Mouse (Mus musculus): ENCODE measurements around the gene Plce1. TPM values are rescaled to one million over a fixed set of nuclear protein-coding genes. Genes with fewer than 3 reads are reported as not detected.
A peak's percentile ranks its signal among the peaks of the same experiment; 100 is the strongest.

Plce1 gene
- polyA plus RNA-seq, 1 experiment from 2014 or later: 4.3 TPM

DNA sequence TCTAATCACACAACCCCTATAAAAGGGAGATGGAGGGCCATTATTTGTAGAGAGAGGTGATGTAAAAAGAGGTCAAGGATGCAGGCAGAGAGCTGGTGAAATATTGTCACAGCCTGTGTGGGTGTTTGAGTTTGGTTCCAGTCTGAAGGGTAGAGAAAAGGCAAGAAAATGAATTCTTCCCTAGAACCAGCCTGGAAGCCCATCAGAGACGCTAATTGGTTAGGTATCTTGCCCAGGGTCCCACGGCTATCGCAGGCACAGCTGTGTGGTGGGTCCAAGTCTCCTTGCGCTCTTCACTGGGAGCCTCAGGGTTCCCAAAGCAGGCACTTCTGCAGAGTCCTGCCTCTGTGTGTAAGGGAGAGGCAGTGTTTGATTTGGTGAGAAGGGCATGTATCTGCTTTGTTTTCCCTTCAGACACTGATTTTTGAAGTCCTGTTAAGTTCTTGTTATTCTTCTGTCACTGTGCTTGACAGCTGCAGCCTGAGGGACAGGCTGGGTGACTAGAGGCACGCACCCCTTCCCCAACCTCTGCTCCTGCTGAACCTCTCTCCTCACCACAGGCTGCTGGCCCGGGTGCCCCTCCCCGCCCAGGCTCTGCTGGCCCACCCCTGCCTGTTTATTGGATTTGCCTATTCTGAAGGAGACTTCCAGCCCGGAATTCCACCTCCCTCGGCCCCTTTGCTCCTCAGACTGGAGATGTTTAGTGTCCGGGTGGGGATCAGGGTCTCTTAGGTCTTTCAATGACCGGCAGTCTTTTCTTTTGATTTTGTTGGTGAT lies 5.1 kb downstream of the Plce1 start:
- 11% methylated on average over 11 of the region's 11 CpGs for WGBS
- Histone ChIP-seq H3K4me2 (no peak overlapping the region), H3K9ac (ENCODE audit: low read length) (no peak overlapping the region), H3K9me3 (ENCODE audit: control insufficient read depth, low read length) (no peaks in the 10 kb centered on the region), H3K4me1 (ENCODE audit: control insufficient read depth, insufficient read depth, low read length) (peaks cover 30% of the 10 kb centered on the region), H3K27ac (ENCODE audit: low read depth, low read length) (no peak overlapping the region), H3K4me3 (ENCODE audit: low read depth, low read length) (no peak overlapping the region), H3K27me3 (ENCODE audit: control insufficient read depth, insufficient read depth, low read length) (peaks cover 15% of the 10 kb centered on the region; the same call in 1 of the 2 replicates), H3K36me3 (ENCODE audit: control insufficient read depth, insufficient read depth, low read length) (no peaks in the 10 kb centered on the region)
- ATAC-seq (ENCODE audit: low FRiP score): peak; percentile 38; the same call in 1 of the 2 replicates
- peak; percentile 88 for DNase-seq (ENCODE audit: low spot score, missing footprints)

DNA sequence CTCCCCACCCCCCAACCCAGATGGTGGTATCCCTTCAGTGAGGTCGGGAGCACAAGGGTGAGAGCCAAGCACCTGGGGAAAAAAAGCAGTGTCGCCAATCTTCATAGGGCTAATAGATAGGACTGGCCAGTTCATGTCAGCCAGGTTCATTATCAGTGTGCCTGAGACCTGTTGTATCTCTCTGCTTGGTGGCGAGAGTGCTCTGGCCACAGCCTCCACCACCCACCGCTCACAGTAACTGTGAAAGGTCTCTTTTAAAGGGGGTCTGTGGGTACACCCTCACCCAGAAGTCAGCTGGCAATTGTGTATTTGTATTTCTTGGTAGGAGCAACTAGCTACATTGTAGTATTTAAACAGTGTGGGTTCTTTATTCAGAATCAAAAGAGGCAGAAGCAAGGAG lies 6.6 kb downstream of the Plce1 start:
- no peak for DNase-seq (ENCODE audit: low spot score, missing footprints)
- H3K27me3 ChIP-seq (ENCODE audit: control insufficient read depth, insufficient read depth, low read length): peaks cover 15% of the 10 kb centered on the region; the same call in 1 of the 2 replicates
- peak; percentile 64 for ATAC-seq (ENCODE audit: low FRiP score)
- H3K27ac ChIP-seq (ENCODE audit: low read depth, low read length): peak overlapping the region; percentile 26; the same call in 1 of the 2 replicates
- H3K4me1 ChIP-seq (ENCODE audit: control insufficient read depth, insufficient read depth, low read length): peaks cover 25% of the 10 kb centered on the region
- H3K9ac ChIP-seq (ENCODE audit: low read length): no peak overlapping the region
- H3K4me3 ChIP-seq (ENCODE audit: low read depth, low read length): no peak overlapping the region
- H3K9me3 ChIP-seq (ENCODE audit: control insufficient read depth, low read length): no peaks in the 10 kb centered on the region
- WGBS: 14% methylated on average over 4 of the region's 4 CpGs
- no peaks in the 10 kb centered on the region for H3K36me3 ChIP-seq (ENCODE audit: control insufficient read depth, insufficient read depth, low read length)
- H3K4me2 ChIP-seq: no peak overlapping the region

DNA sequence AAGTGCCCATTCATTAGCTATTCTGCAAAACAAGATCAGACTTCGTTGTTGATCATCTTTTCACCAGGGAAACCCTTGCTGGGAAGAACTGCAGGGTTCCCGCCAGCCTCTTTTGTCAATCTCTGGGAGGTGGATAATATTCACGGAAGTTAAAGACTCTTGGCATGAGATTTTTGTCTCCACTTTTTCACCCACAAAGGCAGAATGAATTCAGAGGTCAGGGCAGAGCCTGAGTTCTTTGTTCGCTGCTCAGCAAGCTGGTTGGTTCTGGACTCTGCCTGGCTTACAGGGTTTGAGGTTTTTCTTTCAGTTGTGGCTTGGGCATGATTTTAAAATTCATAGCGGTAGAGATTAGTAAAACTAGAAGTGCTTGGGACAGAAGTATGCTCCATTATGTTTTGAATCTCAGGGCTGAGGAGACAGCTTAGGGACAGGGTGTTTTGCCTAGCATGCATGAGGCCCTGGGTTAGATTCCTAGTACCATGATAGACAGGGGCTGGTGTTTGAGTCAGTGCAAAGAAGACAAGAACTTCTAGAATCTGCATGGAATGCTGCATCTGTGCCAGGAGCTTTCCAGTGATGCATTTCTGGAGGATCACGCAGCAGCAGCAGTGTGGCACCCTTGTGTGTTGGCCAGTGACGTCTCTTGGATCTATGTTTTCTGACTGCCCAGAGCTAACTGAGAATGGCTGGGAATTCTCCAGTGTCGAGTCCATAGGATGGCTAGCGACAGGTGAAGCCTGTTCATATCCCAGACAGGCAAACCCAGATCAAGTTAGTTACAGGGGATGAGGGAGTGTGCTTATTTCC lies 7.4 kb downstream of the Plce1 start:
- H3K4me2 ChIP-seq: no peak overlapping the region
- peaks cover 23% of the 10 kb centered on the region for H3K4me1 ChIP-seq (ENCODE audit: control insufficient read depth, insufficient read depth, low read length)
- H3K9me3 ChIP-seq (ENCODE audit: control insufficient read depth, low read length): no peaks in the 10 kb centered on the region
- H3K27ac ChIP-seq (ENCODE audit: low read depth, low read length): no peak overlapping the region; the same call in 1 of the 2 replicates
- WGBS: 28% methylated on average over 9 of the region's 9 CpGs
- no peak overlapping the region for H3K9ac ChIP-seq (ENCODE audit: low read length)
- H3K4me3 ChIP-seq (ENCODE audit: low read depth, low read length): no peak overlapping the region
- DNase-seq (ENCODE audit: low spot score, missing footprints) (peak; percentile 92), ATAC-seq (ENCODE audit: low FRiP score) (peak; percentile 86)
- peaks cover 10% of the 10 kb centered on the region; the same call in 1 of the 2 replicates for H3K27me3 ChIP-seq (ENCODE audit: control insufficient read depth, insufficient read depth, low read length)
- no peaks in the 10 kb centered on the region for H3K36me3 ChIP-seq (ENCODE audit: control insufficient read depth, insufficient read depth, low read length)

DNA sequence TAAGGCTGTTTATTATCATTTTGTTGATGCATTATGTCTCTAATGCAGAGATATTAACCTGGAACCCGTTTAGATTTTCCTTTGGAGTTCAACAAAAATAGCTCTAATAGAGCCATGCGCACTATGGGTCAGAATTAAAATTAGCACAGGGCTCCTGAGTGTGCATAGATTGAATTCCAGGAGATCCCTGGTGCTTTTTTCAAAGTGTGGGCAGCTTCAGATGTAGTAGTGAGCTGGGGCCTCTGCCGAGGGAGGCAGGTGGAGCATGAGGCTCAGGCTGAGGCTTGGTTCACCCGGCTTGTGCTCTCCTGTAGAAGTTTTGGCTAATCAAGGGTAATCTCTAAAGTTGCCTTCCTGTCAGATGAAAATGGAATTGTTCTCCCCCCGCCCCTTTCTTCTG lies 17.3 kb downstream of the Plce1 start:
- ATAC-seq (ENCODE audit: low FRiP score): no peak
- no peaks in the 10 kb centered on the region for H3K27me3 ChIP-seq (ENCODE audit: control insufficient read depth, insufficient read depth, low read length)
- H3K9me3 ChIP-seq (ENCODE audit: control insufficient read depth, low read length): no peaks in the 10 kb centered on the region; the same call in 1 of the 2 replicates

DNA sequence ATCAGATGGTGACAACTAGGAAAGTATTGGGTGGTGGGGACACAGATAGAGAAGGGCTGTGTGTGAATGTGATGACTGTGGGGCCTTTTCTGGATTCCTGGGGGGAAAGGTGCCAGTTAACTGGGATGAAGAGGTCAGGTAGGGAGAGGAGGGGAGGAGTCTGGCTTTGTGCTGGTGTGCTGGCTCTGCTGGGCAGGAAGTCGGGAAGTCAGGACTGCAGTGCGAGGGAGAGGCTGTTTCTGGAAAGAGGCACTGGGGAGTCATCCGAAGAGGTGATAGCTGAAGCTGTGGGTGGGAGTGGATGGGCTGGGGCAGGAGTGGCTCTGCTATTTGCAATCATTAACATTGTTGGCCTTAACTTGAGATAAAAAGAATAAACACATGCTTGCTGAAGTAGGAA lies 23.7 kb downstream of the Plce1 start:
- ATAC-seq (ENCODE audit: low FRiP score): no peak
- WGBS: 71% methylated on average over 3 of the region's 3 CpGs

More for the DNA sequence above, 17.3 kb downstream of the Plce1 start:
- Histone ChIP-seq H3K4me3 (ENCODE audit: low read depth, low read length) (no peak overlapping the region), H3K4me1 (ENCODE audit: control insufficient read depth, insufficient read depth, low read length) (no peaks in the 10 kb centered on the region), H3K27ac (ENCODE audit: low read depth, low read length) (no peak overlapping the region), H3K4me2 (no peak overlapping the region), H3K36me3 (ENCODE audit: control insufficient read depth, insufficient read depth, low read length) (no peaks in the 10 kb centered on the region), H3K9ac (ENCODE audit: low read length) (no peak overlapping the region)
- DNase-seq (ENCODE audit: low spot score, missing footprints): no peak
- 82% methylated on average over 5 of the region's 5 CpGs for WGBS

DNA sequence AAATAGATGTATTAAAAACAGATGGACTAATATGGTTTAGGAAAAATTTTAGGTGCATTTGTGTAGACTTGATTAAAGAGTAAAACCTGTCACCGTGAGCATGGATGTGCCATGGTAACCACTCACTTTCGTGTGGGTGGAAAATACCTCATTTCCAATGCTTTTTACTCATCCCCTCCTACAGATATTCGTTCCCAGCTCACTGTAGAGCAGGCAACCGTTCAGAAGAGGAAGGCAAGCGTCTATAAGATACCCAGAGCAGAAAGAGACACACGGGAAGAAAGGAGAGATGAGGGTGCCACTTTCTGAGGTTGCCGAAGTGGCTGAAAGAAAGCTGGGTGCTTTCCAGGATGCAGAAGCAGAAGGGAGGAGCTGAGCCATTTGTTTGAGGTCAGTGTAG lies 25.2 kb downstream of the Plce1 start:
- DNase-seq (ENCODE audit: low spot score, missing footprints) (no peak), ATAC-seq (ENCODE audit: low FRiP score) (no peak)
- H3K4me3 ChIP-seq (ENCODE audit: low read depth, low read length): no peak overlapping the region
- H3K27ac ChIP-seq (ENCODE audit: low read depth, low read length): no peak overlapping the region
- 91% methylated on average over 7 of the region's 7 CpGs for WGBS
- no peaks in the 10 kb centered on the region for H3K4me1 ChIP-seq (ENCODE audit: control insufficient read depth, insufficient read depth, low read length)
- no peaks in the 10 kb centered on the region for H3K27me3 ChIP-seq (ENCODE audit: control insufficient read depth, insufficient read depth, low read length)
- H3K9me3 ChIP-seq (ENCODE audit: control insufficient read depth, low read length): no peaks in the 10 kb centered on the region
- no peak overlapping the region for H3K9ac ChIP-seq (ENCODE audit: low read length)
- no peaks in the 10 kb centered on the region for H3K36me3 ChIP-seq (ENCODE audit: control insufficient read depth, insufficient read depth, low read length)
- no peak overlapping the region for H3K4me2 ChIP-seq

More for the DNA sequence above, 23.7 kb downstream of the Plce1 start:
- Histone ChIP-seq H3K9me3 (ENCODE audit: control insufficient read depth, low read length) (no peaks in the 10 kb centered on the region; the same call in 1 of the 2 replicates), H3K4me2 (no peak overlapping the region), H3K4me1 (ENCODE audit: control insufficient read depth, insufficient read depth, low read length) (no peaks in the 10 kb centered on the region), H3K27ac (ENCODE audit: low read depth, low read length) (no peak overlapping the region), H3K4me3 (ENCODE audit: low read depth, low read length) (no peak overlapping the region), H3K9ac (ENCODE audit: low read length) (no peak overlapping the region), H3K36me3 (ENCODE audit: control insufficient read depth, insufficient read depth, low read length) (no peaks in the 10 kb centered on the region), H3K27me3 (ENCODE audit: control insufficient read depth, insufficient read depth, low read length) (no peaks in the 10 kb centered on the region)
- no peak for DNase-seq (ENCODE audit: low spot score, missing footprints)

DNA sequence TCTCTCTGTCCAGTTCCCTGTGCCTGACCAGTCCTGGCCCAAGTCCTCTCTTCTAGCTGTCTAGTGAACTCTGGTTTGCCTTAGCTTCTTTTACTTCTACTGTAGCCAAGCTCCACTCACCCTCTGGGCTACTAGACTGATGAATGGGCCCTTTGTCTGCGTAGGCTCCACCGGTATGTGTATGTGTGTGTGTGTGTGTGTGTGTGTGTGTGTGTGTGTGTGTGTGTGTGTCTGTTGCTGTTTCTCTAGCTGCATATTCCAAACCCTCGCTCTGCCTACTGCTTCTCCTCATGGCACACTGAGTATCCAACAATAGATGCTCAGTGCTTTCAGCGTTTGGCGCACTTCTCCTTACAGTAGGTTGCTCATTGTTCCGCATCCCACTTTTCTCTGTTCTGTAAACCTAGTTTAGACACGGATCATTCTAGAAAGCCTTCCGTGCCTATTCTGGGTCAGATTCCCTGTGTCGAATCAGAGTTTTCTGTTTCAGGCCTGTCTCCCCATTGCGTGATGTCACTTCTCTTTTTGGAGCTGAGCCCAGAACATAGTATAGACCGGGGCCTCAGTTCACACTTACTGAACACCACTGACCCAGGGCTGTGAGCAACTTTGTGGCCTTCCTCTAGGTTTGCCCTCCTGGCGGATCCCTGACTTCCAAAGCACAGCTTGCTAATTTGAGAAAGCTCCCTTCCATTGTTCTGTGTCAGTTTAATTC lies 26.5 kb downstream of the Plce1 start:
- 87% methylated on average over 12 of the region's 12 CpGs for WGBS
- Histone ChIP-seq H3K36me3 (ENCODE audit: control insufficient read depth, insufficient read depth, low read length) (no peaks in the 10 kb centered on the region), H3K4me1 (ENCODE audit: control insufficient read depth, insufficient read depth, low read length) (no peaks in the 10 kb centered on the region), H3K27ac (ENCODE audit: low read depth, low read length) (no peak overlapping the region), H3K9me3 (ENCODE audit: control insufficient read depth, low read length) (no peaks in the 10 kb centered on the region), H3K27me3 (ENCODE audit: control insufficient read depth, insufficient read depth, low read length) (no peaks in the 10 kb centered on the region), H3K4me2 (no peak overlapping the region), H3K9ac (ENCODE audit: low read length) (no peak overlapping the region), H3K4me3 (ENCODE audit: low read depth, low read length) (no peak overlapping the region)
- ATAC-seq (ENCODE audit: low FRiP score): no peak
- no peak for DNase-seq (ENCODE audit: low spot score, missing footprints)

DNA sequence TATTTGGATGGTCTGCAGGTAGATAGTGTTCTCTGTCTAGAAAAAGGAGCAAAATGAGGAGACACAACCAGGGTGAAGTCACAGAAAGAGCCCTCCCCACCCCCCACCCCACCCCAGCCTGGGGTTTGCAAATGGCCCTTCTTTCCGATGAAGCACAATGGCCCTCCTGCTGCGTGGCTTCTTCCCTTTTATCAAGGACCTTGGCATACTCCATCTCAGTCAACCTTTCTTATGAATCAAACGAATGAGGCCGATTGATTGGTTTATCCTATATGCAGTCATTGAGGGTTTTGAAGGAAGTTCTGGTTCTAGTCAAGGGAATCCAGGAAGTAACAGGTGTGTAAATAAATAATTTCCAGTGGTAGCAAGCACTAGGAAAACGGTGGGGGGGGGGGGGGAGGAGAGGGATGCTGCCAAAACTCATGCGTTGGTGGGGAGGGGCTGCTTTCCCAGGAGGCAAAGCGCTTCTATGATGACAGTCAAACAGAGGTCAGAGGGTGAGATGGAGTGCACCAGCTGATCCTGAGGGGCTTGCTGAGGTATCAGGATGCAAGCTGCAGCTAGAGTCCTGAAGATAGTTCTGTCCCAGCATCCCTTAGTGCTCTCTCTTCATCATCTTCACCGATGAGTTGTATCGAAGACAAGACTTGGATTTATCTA lies 27.2 kb downstream of the Plce1 start:
- no peak overlapping the region for H3K4me3 ChIP-seq (ENCODE audit: low read depth, low read length)
- WGBS: 71% methylated on average over 9 of the region's 9 CpGs

More for the DNA sequence above, 27.2 kb downstream of the Plce1 start:
- no peaks in the 10 kb centered on the region for H3K27me3 ChIP-seq (ENCODE audit: control insufficient read depth, insufficient read depth, low read length)
- no peak overlapping the region for H3K27ac ChIP-seq (ENCODE audit: low read depth, low read length)
- DNase-seq (ENCODE audit: low spot score, missing footprints) (no peak), ATAC-seq (ENCODE audit: low FRiP score) (no peak)
- no peaks in the 10 kb centered on the region for H3K4me1 ChIP-seq (ENCODE audit: control insufficient read depth, insufficient read depth, low read length)
- H3K4me2 ChIP-seq: no peak overlapping the region
- H3K36me3 ChIP-seq (ENCODE audit: control insufficient read depth, insufficient read depth, low read length): no peaks in the 10 kb centered on the region
- no peak overlapping the region for H3K9ac ChIP-seq (ENCODE audit: low read length)
- H3K9me3 ChIP-seq (ENCODE audit: control insufficient read depth, low read length): no peaks in the 10 kb centered on the region

Measured in midbrain, embryonic 11.5 days (tissue).